Mouse (Mus musculus) embryonic fibroblast, embryonic 13.5 days (primary cell): ENCODE measurements around the gene Ephb2. TPM values are rescaled to one million over a fixed set of nuclear protein-coding genes. Genes with fewer than 3 reads are reported as not detected.

Source experiments
- H3K27ac ChIP-seq: 2 replicates; pipeline ENCODE4 v1.5.1; 2012; ENCODE audit warnings: low read length, control low read depth, inconsistent platforms; ENCODE audit not compliant: insufficient read depth
- H3K4me1 ChIP-seq: 2 replicates; pipeline ENCODE4 v1.6.1; 2011; ENCODE audit warnings: low read length; ENCODE audit not compliant: control insufficient read depth, insufficient read depth
- H3K4me3 ChIP-seq: 2 replicates; pipeline ENCODE4 v1.5.1; 2011; ENCODE audit warnings: mild to moderate bottlenecking, control low read depth, low read length; ENCODE audit not compliant: insufficient read depth
- CTCF ChIP-seq: IDR thresholded peaks from 2 replicates; pipeline ENCODE4 v1.5.1; 2011; ENCODE audit warnings: mild to moderate bottlenecking, control low read depth, low read length, moderate library complexity, borderline replicate concordance; ENCODE audit not compliant: insufficient read depth
- POLR2A ChIP-seq: IDR thresholded peaks from 2 replicates; pipeline ENCODE4 v1.6.1; 2011; ENCODE audit warnings: low read depth, mild to moderate bottlenecking, control low read depth, low read length, moderate library complexity
- polyA plus RNA-seq: library from polyadenylated mRNA; stranded (reverse); fragments of >200 nt; gene quantifications from 2 replicates; pipeline ENCODE4 v1.2.4, GENCODE M21; 2011; ENCODE audit warnings: low read depth; ENCODE audit not compliant: missing spikeins, insufficient read length

The Ephb2 gene
- polyA plus RNA-seq, 1 experiment = 44.6 TPM

GRCm38 (mm10) chr4:136772952-136773584 is 62.7 kb downstream of the Ephb2 start:
- Histone ChIP-seq H3K27ac (no peak overlapping the region), H3K4me3 (no peak overlapping the region), H3K4me1 (0 out of 2 replicates have a peak, but pooled peaks cover 3% of the 10 kb centered on the region)
- no peak for TF ChIP-seq POLR2A
- TF ChIP-seq CTCF = no peak

GRCm38 (mm10) chr4:136772318-136772717 is 63.5 kb downstream of the Ephb2 start:
- Histone ChIP-seq H3K4me1 (0 out of 2 replicates have a peak, but pooled peaks cover 3% of the 10 kb centered on the region), H3K4me3 (no peak overlapping the region), H3K27ac (no peak overlapping the region)
- no peak for TF ChIP-seq POLR2A
- TF ChIP-seq CTCF = no peak

GRCm38 (mm10) chr4:136770718-136771117 is 65.1 kb downstream of the Ephb2 start:
- H3K4me3 ChIP-seq = no peak overlapping the region
- H3K27ac ChIP-seq = no peak overlapping the region
- TF ChIP-seq CTCF (no peak), POLR2A (no peak)
- H3K4me1 ChIP-seq = no peaks in the 10 kb centered on the region

- Histone ChIP-seq H3K27ac (no peak overlapping the region), H3K4me3 (no peak overlapping the region), H3K4me1 (no peaks in the 10 kb centered on the region)
- TF ChIP-seq POLR2A (no peak), CTCF (no peak)
Observed at GRCm38 (mm10) chr4:136768499-136768898, 67.3 kb downstream of the Ephb2 start.

- H3K27ac ChIP-seq = no peak overlapping the region
- no peaks in the 10 kb centered on the region for H3K4me1 ChIP-seq
- H3K4me3 ChIP-seq = no peak overlapping the region
- TF ChIP-seq POLR2A (no peak), CTCF (no peak)
Observed at GRCm38 (mm10) chr4:136765080-136765479, 70.7 kb downstream of the Ephb2 start.

GRCm38 (mm10) chr4:136763349-136763748 is 72.4 kb downstream of the Ephb2 start:
- no peak for TF ChIP-seq CTCF
- TF ChIP-seq POLR2A = no peak
- H3K4me3 ChIP-seq = no peak overlapping the region
- no peaks in the 10 kb centered on the region for H3K4me1 ChIP-seq
- no peak overlapping the region for H3K27ac ChIP-seq

GRCm38 (mm10) chr4:136761713-136762380 is 73.9 kb downstream of the Ephb2 start:
- H3K4me3 ChIP-seq = no peak overlapping the region
- no peaks in the 10 kb centered on the region for H3K4me1 ChIP-seq
- H3K27ac ChIP-seq = no peak overlapping the region
- no peak for TF ChIP-seq POLR2A
- TF ChIP-seq CTCF = no peak

- no peak overlapping the region for H3K27ac ChIP-seq
- H3K4me1 ChIP-seq = no peaks in the 10 kb centered on the region
- TF ChIP-seq POLR2A (no peak), CTCF (no peak)
- no peak overlapping the region for H3K4me3 ChIP-seq
Observed at GRCm38 (mm10) chr4:136760882-136761281, 74.9 kb downstream of the Ephb2 start.

- Histone ChIP-seq H3K27ac (no peak overlapping the region), H3K4me3 (no peak overlapping the region), H3K4me1 (no peaks in the 10 kb centered on the region)
Observed at GRCm38 (mm10) chr4:136757096-136757495, 78.7 kb downstream of the Ephb2 start.

GRCm38 (mm10) chr4:136756486-136756885 is 79.3 kb downstream of the Ephb2 start:
- no peak overlapping the region for H3K27ac ChIP-seq
- H3K4me1 ChIP-seq = no peaks in the 10 kb centered on the region
- TF ChIP-seq CTCF = no peak
- TF ChIP-seq POLR2A = no peak
- H3K4me3 ChIP-seq = no peak overlapping the region

More at GRCm38 (mm10) chr4:136757096-136757495, 78.7 kb downstream of the Ephb2 start:
- no peak for TF ChIP-seq POLR2A
- no peak for TF ChIP-seq CTCF

GRCm38 (mm10) chr4:136755364-136755811 is 80.4 kb downstream of the Ephb2 start:
- no peak overlapping the region for H3K27ac ChIP-seq
- no peaks in the 10 kb centered on the region for H3K4me1 ChIP-seq
- H3K4me3 ChIP-seq = no peak overlapping the region
- TF ChIP-seq CTCF = no peak
- TF ChIP-seq POLR2A = no peak
